Mouse (Mus musculus) midbrain, embryonic 13.5 days (tissue): ENCODE measurements at regions not wholly inside any gene's neighbourhood (a gene's known extent, or its start where the extent isn't known, plus 50 kb on each side); places are given as distances from the start of the nearest gene placed in this dataset.

Source experiments
- ATAC-seq: fragments of 200-750 bp; cut with Nextera tagmentation; 2 replicates; pipeline ENCODE4 v1.8.0; 2017; ENCODE audit warnings: mild to moderate bottlenecking, moderate TSS enrichment, moderate library complexity
- H3K27ac ChIP-seq: fragments of 300-500 bp; sonication (generic); 2 replicates; pipeline ENCODE4 v1.5.1; 2015; ENCODE audit warnings: inconsistent platforms, mild to moderate bottlenecking, moderate library complexity
- H3K27me3 ChIP-seq: fragments of 300-500 bp; sonication (generic); 2 replicates; pipeline ENCODE4 v1.6.1; 2015; ENCODE audit warnings: mild to moderate bottlenecking, inconsistent platforms
- H3K36me3 ChIP-seq: fragments of 300-500 bp; sonication (generic); 2 replicates; pipeline ENCODE4 v1.6.1; 2015; ENCODE audit warnings: mild to moderate bottlenecking, inconsistent platforms
- H3K4me1 ChIP-seq: fragments of 300-500 bp; sonication (generic); replicated peaks from 2 replicates; pipeline ENCODE4 v1.6.1; 2015; ENCODE audit warnings: inconsistent platforms
- H3K4me2 ChIP-seq: fragments of 300-500 bp; sonication (generic); replicated peaks from 2 replicates; pipeline ENCODE4 v1.6.1; 2015; ENCODE audit warnings: moderate library complexity, mild to moderate bottlenecking, inconsistent platforms
- H3K4me3 ChIP-seq: fragments of 300-500 bp; sonication (generic); replicated peaks from 2 replicates; pipeline ENCODE4 v1.5.1; 2015; ENCODE audit warnings: mild to moderate bottlenecking, inconsistent platforms
- H3K9ac ChIP-seq: fragments of 300-500 bp; sonication (generic); replicated peaks from 2 replicates; pipeline ENCODE4 v1.6.1; 2015; ENCODE audit warnings: mild to moderate bottlenecking, inconsistent platforms
- H3K9me3 ChIP-seq: fragments of 300-500 bp; sonication (generic); 2 replicates; pipeline ENCODE4 v1.6.1; 2016; ENCODE audit warnings: mild to moderate bottlenecking, inconsistent platforms
- whole genome bisulfite sequencing: fragments of 180-500 bp; shearing (Covaris S2); methylation state at CpG from one replicate; pipeline ENCODE4 v1.1.7; 2015; 5-methylcytosine and 5-hydroxymethylcytosine counted together

GRCm38 (mm10) chr1:73830486-73831132 lies 293.6 kb downstream of the Tns1 start:
- Histone ChIP-seq H3K36me3 (no peaks in the 10 kb centered on the region), H3K4me1 (peaks cover 6% of the 10 kb centered on the region), H3K4me2 (no peak overlapping the region), H3K9me3 (no peaks in the 10 kb centered on the region), H3K9ac (no peak overlapping the region), H3K27me3 (peaks cover 4% of the 10 kb centered on the region; the same call in 1 of the 2 replicates), H3K4me3 (no peak overlapping the region), H3K27ac (no peak overlapping the region)
- 75% methylated on average over 9 of the region's 9 CpGs for WGBS
- ATAC-seq, result no peak

- 77% methylated on average over 10 of the region's 10 CpGs for WGBS
- H3K36me3 ChIP-seq, result no peaks in the 10 kb centered on the region
- no peak for ATAC-seq
- no peak overlapping the region; the same call in 1 of the 2 replicates for H3K9ac ChIP-seq
- no peak overlapping the region for H3K27ac ChIP-seq
- no peak overlapping the region for H3K4me3 ChIP-seq
- peaks cover 4% of the 10 kb centered on the region; the same call in 1 of the 2 replicates for H3K27me3 ChIP-seq
- no peaks in the 10 kb centered on the region for H3K9me3 ChIP-seq
- peaks cover 17% of the 10 kb centered on the region for H3K4me1 ChIP-seq
- H3K4me2 ChIP-seq, result no peak overlapping the region
These were observed 295.3 kb downstream of the Tns1 start for GRCm38 (mm10) chr1:73828996-73829395.

- Histone ChIP-seq H3K27ac (peak overlapping the region; percentile 46; the same call in 1 of the 2 replicates), H3K4me1 (peaks cover 17% of the 10 kb centered on the region)
These were observed 297.9 kb downstream of the Tns1 start for GRCm38 (mm10) chr1:73826243-73826930.

GRCm38 (mm10) chr1:73824406-73825184 lies 299.7 kb downstream of the Tns1 start:
- WGBS, result 56% methylated on average over 8 of the region's 8 CpGs
- Histone ChIP-seq H3K9me3 (no peaks in the 10 kb centered on the region), H3K4me1 (peaks cover 17% of the 10 kb centered on the region), H3K27ac (no peak overlapping the region), H3K27me3 (peaks cover 4% of the 10 kb centered on the region; the same call in 1 of the 2 replicates), H3K4me3 (no peak overlapping the region), H3K4me2 (no peak overlapping the region), H3K36me3 (no peaks in the 10 kb centered on the region), H3K9ac (no peak overlapping the region)
- ATAC-seq, result no peak

More at GRCm38 (mm10) chr1:73826243-73826930, 297.9 kb downstream of the Tns1 start:
- WGBS, result 35% methylated on average over 15 of the region's 15 CpGs
- H3K9ac ChIP-seq, result 0 out of 2 replicates have a peak overlapping the region, but pooled peaks have one; percentile 10
- ATAC-seq, result peak; percentile 88
- no peaks in the 10 kb centered on the region for H3K36me3 ChIP-seq
- no peaks in the 10 kb centered on the region for H3K9me3 ChIP-seq
- no peak overlapping the region for H3K4me3 ChIP-seq
- H3K4me2 ChIP-seq, result peak overlapping the region; percentile 25; the same call in 1 of the 2 replicates
- H3K27me3 ChIP-seq, result peaks cover 4% of the 10 kb centered on the region; the same call in 1 of the 2 replicates

GRCm38 (mm10) chr1:73823726-73824125 lies 300.5 kb downstream of the Tns1 start:
- whole genome bisulfite sequencing, result 83% methylated on average over 10 of the region's 10 CpGs
- no peak overlapping the region for H3K4me3 ChIP-seq

GRCm38 (mm10) chr1:73822616-73823015 lies 301.6 kb downstream of the Tns1 start:
- no peak overlapping the region for H3K9ac ChIP-seq
- H3K27ac ChIP-seq, result no peak overlapping the region
- no peak overlapping the region for H3K4me3 ChIP-seq
- H3K36me3 ChIP-seq, result no peaks in the 10 kb centered on the region
- no peak overlapping the region for H3K4me2 ChIP-seq
- no peak for ATAC-seq
- 78% methylated on average over 6 of the region's 6 CpGs for WGBS
- H3K4me1 ChIP-seq, result peaks cover 17% of the 10 kb centered on the region
- no peaks in the 10 kb centered on the region for H3K27me3 ChIP-seq
- H3K9me3 ChIP-seq, result no peaks in the 10 kb centered on the region

More at GRCm38 (mm10) chr1:73823726-73824125, 300.5 kb downstream of the Tns1 start:
- Histone ChIP-seq H3K27ac (no peak overlapping the region), H3K4me1 (peaks cover 17% of the 10 kb centered on the region), H3K9me3 (no peaks in the 10 kb centered on the region), H3K9ac (no peak overlapping the region), H3K27me3 (peaks cover 4% of the 10 kb centered on the region; the same call in 1 of the 2 replicates), H3K4me2 (no peak overlapping the region), H3K36me3 (no peaks in the 10 kb centered on the region)
- ATAC-seq, result no peak

GRCm38 (mm10) chr1:73820701-73821100 lies 303.5 kb downstream of the Tns1 start:
- no peaks in the 10 kb centered on the region for H3K36me3 ChIP-seq
- H3K27me3 ChIP-seq, result no peaks in the 10 kb centered on the region
- no peak overlapping the region for H3K4me2 ChIP-seq
- no peaks in the 10 kb centered on the region for H3K9me3 ChIP-seq
- 84% methylated on average over 7 of the region's 7 CpGs for WGBS
- peaks cover 12% of the 10 kb centered on the region for H3K4me1 ChIP-seq
- H3K9ac ChIP-seq, result no peak overlapping the region
- no peak for ATAC-seq
- no peak overlapping the region for H3K27ac ChIP-seq
- no peak overlapping the region for H3K4me3 ChIP-seq

GRCm38 (mm10) chr1:73807206-73807605 lies 317.0 kb downstream of the Tns1 start:
- H3K27me3 ChIP-seq, result no peaks in the 10 kb centered on the region
- H3K4me2 ChIP-seq, result no peak overlapping the region
- no peak overlapping the region for H3K9ac ChIP-seq
- H3K36me3 ChIP-seq, result no peaks in the 10 kb centered on the region
- no peak for ATAC-seq
- 83% methylated on average over 3 of the region's 3 CpGs for WGBS
- no peaks in the 10 kb centered on the region for H3K9me3 ChIP-seq
- no peaks in the 10 kb centered on the region for H3K4me1 ChIP-seq
- H3K27ac ChIP-seq, result no peak overlapping the region
- no peak overlapping the region for H3K4me3 ChIP-seq

- no peak for ATAC-seq
- WGBS, result 86% methylated on average over 9 of the region's 9 CpGs
- no peaks in the 10 kb centered on the region for H3K4me1 ChIP-seq
- no peak overlapping the region for H3K4me3 ChIP-seq
- no peak overlapping the region for H3K4me2 ChIP-seq
- H3K27me3 ChIP-seq, result no peaks in the 10 kb centered on the region
- no peak overlapping the region for H3K9ac ChIP-seq
- no peaks in the 10 kb centered on the region for H3K36me3 ChIP-seq
- H3K9me3 ChIP-seq, result peaks cover 6% of the 10 kb centered on the region; the same call in 1 of the 2 replicates
- no peak overlapping the region for H3K27ac ChIP-seq
These were observed 319.1 kb downstream of the Tns1 start for GRCm38 (mm10) chr1:73805156-73805555.

- Histone ChIP-seq H3K9ac (no peak overlapping the region), H3K27me3 (no peaks in the 10 kb centered on the region), H3K9me3 (peaks cover 6% of the 10 kb centered on the region; the same call in 1 of the 2 replicates), H3K4me3 (no peak overlapping the region), H3K27ac (no peak overlapping the region), H3K4me1 (no peaks in the 10 kb centered on the region), H3K4me2 (no peak overlapping the region), H3K36me3 (no peaks in the 10 kb centered on the region)
- ATAC-seq, result no peak
- WGBS, result 94% methylated on average over 1 of the region's 1 CpGs
These were observed 324.3 kb downstream of the Tns1 start for GRCm38 (mm10) chr1:73799996-73800395.

- Histone ChIP-seq H3K9ac (no peak overlapping the region), H3K4me3 (no peak overlapping the region), H3K4me2 (no peak overlapping the region), H3K4me1 (no peaks in the 10 kb centered on the region), H3K9me3 (peaks cover 6% of the 10 kb centered on the region; the same call in 1 of the 2 replicates), H3K27ac (no peak overlapping the region), H3K36me3 (no peaks in the 10 kb centered on the region), H3K27me3 (no peaks in the 10 kb centered on the region)
- 64% methylated on average over 8 of the region's 8 CpGs for WGBS
- no peak for ATAC-seq
These were observed 325.0 kb downstream of the Tns1 start for GRCm38 (mm10) chr1:73799246-73799645.

GRCm38 (mm10) chr1:73797858-73798257 lies 326.4 kb downstream of the Tns1 start:
- ATAC-seq, result no peak
- H3K27me3 ChIP-seq, result no peaks in the 10 kb centered on the region
- no peak overlapping the region for H3K4me3 ChIP-seq
- no peaks in the 10 kb centered on the region for H3K36me3 ChIP-seq
- no peaks in the 10 kb centered on the region for H3K4me1 ChIP-seq
- no peak overlapping the region for H3K4me2 ChIP-seq
- H3K9me3 ChIP-seq, result peaks cover 6% of the 10 kb centered on the region; the same call in 1 of the 2 replicates
- H3K27ac ChIP-seq, result no peak overlapping the region
- no peak overlapping the region for H3K9ac ChIP-seq
- WGBS, result 96% methylated on average over 2 of the region's 2 CpGs
